Comparison of ENCODE assay signal across 8 mouse cellular contexts in the genomic region with DNA sequence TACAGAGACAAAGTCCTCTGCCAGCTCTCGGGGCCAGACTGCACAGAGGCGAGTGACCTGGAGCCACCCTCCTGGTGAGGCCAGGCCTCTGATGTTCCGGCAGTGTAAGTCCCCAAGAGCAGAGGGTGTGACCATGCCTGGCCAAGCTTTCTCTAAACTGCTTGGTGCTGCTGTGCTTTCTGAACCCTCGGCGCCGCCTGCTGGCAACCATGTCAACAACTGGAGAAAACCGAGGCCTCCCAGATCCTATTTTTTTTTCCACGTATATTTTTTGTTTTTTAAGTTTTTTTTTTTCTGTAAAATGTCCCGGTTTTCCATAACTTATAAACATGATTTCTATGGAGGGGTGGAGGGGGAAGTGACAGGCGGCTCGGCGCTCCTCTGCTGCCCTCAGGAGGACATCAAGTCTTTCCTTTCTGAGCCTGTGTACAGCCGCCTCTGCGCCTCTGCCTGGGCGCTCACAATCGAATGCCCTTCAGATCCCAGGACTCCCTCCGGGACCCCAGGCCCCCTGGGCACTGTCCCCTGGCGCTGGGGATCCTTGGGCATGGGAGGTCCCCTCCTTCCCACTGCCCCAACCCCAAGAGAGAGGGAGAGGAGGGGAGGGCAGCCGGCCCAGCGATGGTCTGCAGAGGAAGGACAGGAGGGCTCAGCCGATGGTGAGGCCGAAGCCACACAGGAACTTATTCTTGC. TPM values are rescaled to one million over a fixed set of nuclear protein-coding genes. Genes with fewer than 3 reads are reported as not detected.
A peak's percentile ranks its signal among the peaks of the same experiment; 100 is the strongest.
DNase-seq lines count a peak whose midpoint lies in the region; ATAC-seq lines count a peak whose summit lies in the region.

No protein-coding gene starts in this region.

- 0 out of 2 replicates have a peak, but pooled peaks have one; percentile 61 for ATAC-seq in limb, embryonic 12.5 days (ENCODE audit: insufficient number of reproducible peaks, insufficient read depth, low FRiP score, low TSS enrichment, low read depth)
- ATAC-seq in midbrain, embryonic 12.5 days (ENCODE audit: low FRiP score, low read depth): no peak

- no peaks in the 10 kb centered on the region for H3K9me3 ChIP-seq in limb, embryonic 12.5 days
- no peaks in the 10 kb centered on the region for H3K9me3 ChIP-seq in midbrain, embryonic 12.5 days

- no peak overlapping the region for H3K9ac ChIP-seq in limb, embryonic 12.5 days (replicated peaks)
- no peak overlapping the region for H3K9ac ChIP-seq in midbrain, embryonic 12.5 days (replicated peaks)

- peaks cover 10% of the 10 kb centered on the region for H3K27me3 ChIP-seq in limb, embryonic 12.5 days
- no peaks in the 10 kb centered on the region for H3K27me3 ChIP-seq in midbrain, embryonic 12.5 days
- H3K27me3 ChIP-seq in splenic B cell, adult 2 months (ENCODE audit: control insufficient read depth, insufficient read depth, low read length, poor library complexity, severe bottlenecking): no peaks in the 10 kb centered on the region

- H3K4me1 ChIP-seq in limb, embryonic 12.5 days (replicated peaks): peaks cover 25% of the 10 kb centered on the region
- peaks cover 20% of the 10 kb centered on the region for H3K4me1 ChIP-seq in midbrain, embryonic 12.5 days

- no peak overlapping the region for H3K4me2 ChIP-seq in limb, embryonic 12.5 days
- 0 out of 2 replicates have a peak overlapping the region, but pooled peaks have one; percentile 1 for H3K4me2 ChIP-seq in midbrain, embryonic 12.5 days (replicated peaks)

- H3K4me3 ChIP-seq in limb, embryonic 12.5 days (replicated peaks): no peak overlapping the region
- no peak overlapping the region for H3K4me3 ChIP-seq in midbrain, embryonic 12.5 days

- peak overlapping the region; percentile 64; the same call in 1 of the 2 replicates for H3K27ac ChIP-seq in limb, embryonic 12.5 days
- peak overlapping the region; percentile 42; the same call in 1 of the 2 replicates for H3K27ac ChIP-seq in midbrain, embryonic 12.5 days (replicated peaks)

- 34% methylated on average over 22 of the region's 22 CpGs for WGBS in limb, embryonic 12.5 days
- WGBS in midbrain, embryonic 12.5 days: 27% methylated on average over 22 of the region's 22 CpGs

- peaks cover 53% of the 10 kb centered on the region for H3K36me3 ChIP-seq in limb, embryonic 12.5 days
- peaks cover 36% of the 10 kb centered on the region for H3K36me3 ChIP-seq in midbrain, embryonic 12.5 days
- H3K36me3 ChIP-seq in splenic B cell, adult 2 months (ENCODE audit: control insufficient read depth, insufficient read depth, low read length, poor library complexity, severe bottlenecking): no peaks in the 10 kb centered on the region

- DNase-seq in cerebellum, adult 18-20 months: peak; percentile 34 to 54
- DNase-seq in cerebellum, adult 8-10 months: no peak
- DNase-seq in embryo, embryonic 10 days (ENCODE audit: low spot score): peak; percentile 86
- peak; percentile 89 to 90 for DNase-seq in heart, adult 18-20 months
- peak; percentile 83 for DNase-seq in kidney, adult 18-20 months
- peak; percentile 72 for DNase-seq in splenic B cell, adult 2 months (ENCODE audit: low read depth, low spot score)

RNA-seq across cellular contexts. Expression of gene Apoe, which starts 2.2 kb away (rescaled TPM):
- 100 to 1,000 TPM; 270 to 319 TPM for total RNA-seq in heart, adult 18-20 months (2021)
- polyA plus RNA-seq in limb, embryonic 12.5 days (2016; fragmentation: Nextera tagmentation; extraction: Ambion mirVana): 114 and 131 TPM in 2 replicates
- polyA plus RNA-seq in midbrain, embryonic 12.5 days (2016; fragmentation: Nextera tagmentation; extraction: Ambion mirVana): 203 and 260 TPM in 2 replicates

RNA-seq across cellular contexts. Expression of gene Apoc1, which starts 8.8 kb away (rescaled TPM):
- total RNA-seq in heart, adult 18-20 months (2021): 10 to 100 TPM in 1 of 2 experiments, under 1 TPM in 1; 0.57 to 19.5 TPM
- 4.6 and 7.0 TPM in 2 replicates for polyA plus RNA-seq in limb, embryonic 12.5 days (2016; fragmentation: Nextera tagmentation; extraction: Ambion mirVana)
- polyA plus RNA-seq in midbrain, embryonic 12.5 days (2016; fragmentation: Nextera tagmentation; extraction: Ambion mirVana): 1.3 and 1.8 TPM in 2 replicates

RNA-seq across cellular contexts. Expression of gene Tomm40, which starts 14.0 kb away (rescaled TPM):
- 100 to 1,000 TPM in 1 of 2 experiments, 10 to 100 TPM in 1; 98.9 to 110 TPM for total RNA-seq in heart, adult 18-20 months (2021)
- polyA plus RNA-seq in limb, embryonic 12.5 days (2016; fragmentation: Nextera tagmentation; extraction: Ambion mirVana): 166 and 174 TPM in 2 replicates
- 148 and 152 TPM in 2 replicates for polyA plus RNA-seq in midbrain, embryonic 12.5 days (2016; fragmentation: Nextera tagmentation; extraction: Ambion mirVana)

RNA-seq across cellular contexts. Expression of gene Apoc4, which starts 19.9 kb away (rescaled TPM):
- total RNA-seq in heart, adult 18-20 months (2021): not detected
- not detected in 2 replicates for polyA plus RNA-seq in limb, embryonic 12.5 days (2016; fragmentation: Nextera tagmentation; extraction: Ambion mirVana)
- polyA plus RNA-seq in midbrain, embryonic 12.5 days (2016; fragmentation: Nextera tagmentation; extraction: Ambion mirVana): 0.08 TPM in 1 of 2 replicates, not detected in the other

RNA-seq across cellular contexts. Expression of gene Gm44805, which starts 20.0 kb away (rescaled TPM):
- total RNA-seq in heart, adult 18-20 months (2021): not detected
- polyA plus RNA-seq in limb, embryonic 12.5 days (2016; fragmentation: Nextera tagmentation; extraction: Ambion mirVana): not detected in 2 replicates
- not detected in 2 replicates for polyA plus RNA-seq in midbrain, embryonic 12.5 days (2016; fragmentation: Nextera tagmentation; extraction: Ambion mirVana)
